Mouse (Mus musculus) ES-CJ7 (cell line): Measurements from ENCODE around the gene Sec14l1.
A peak's percentile ranks its signal among the peaks of the same experiment; 100 is the strongest.

Experiments used
- DNase-seq: peaks from one replicate; pipeline ENCODE4 v3.0.0; 2011; ENCODE audit warnings: low read depth, low spot score

Sec14l1 gene

GRCm38 (mm10) chr11:117179902-117180301, 64.9 kb downstream of the Sec14l1 start:
- peak; percentile 64 for DNase-seq

GRCm38 (mm10) chr11:117182808-117183207, 67.8 kb downstream of the Sec14l1 start:
- DNase-seq, result no peak

- DNase-seq, result no peak
Measured at GRCm38 (mm10) chr11:117183299-117183698, 68.3 kb downstream of the Sec14l1 start.

DNA sequence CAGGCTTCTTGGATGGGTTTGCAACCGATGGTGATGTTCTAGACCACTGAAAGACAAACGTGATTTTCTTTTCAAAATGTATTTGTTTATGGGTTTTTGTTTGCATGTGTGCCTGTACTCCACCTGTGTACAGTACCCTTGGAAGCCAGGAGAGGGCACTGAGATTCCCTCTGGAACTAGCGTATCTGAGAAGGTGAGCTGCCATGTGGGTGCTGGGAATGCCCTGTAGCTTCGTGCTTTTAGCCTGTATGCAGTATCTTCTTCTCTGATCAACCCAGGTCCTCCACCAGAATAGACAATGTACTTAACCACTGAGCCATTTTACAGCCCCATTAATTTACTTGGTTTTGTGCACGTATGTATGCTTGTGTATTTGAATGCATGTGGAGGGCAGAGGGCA, 68.9 kb downstream of the Sec14l1 start:
- peak; percentile 54 for DNase-seq

DNA sequence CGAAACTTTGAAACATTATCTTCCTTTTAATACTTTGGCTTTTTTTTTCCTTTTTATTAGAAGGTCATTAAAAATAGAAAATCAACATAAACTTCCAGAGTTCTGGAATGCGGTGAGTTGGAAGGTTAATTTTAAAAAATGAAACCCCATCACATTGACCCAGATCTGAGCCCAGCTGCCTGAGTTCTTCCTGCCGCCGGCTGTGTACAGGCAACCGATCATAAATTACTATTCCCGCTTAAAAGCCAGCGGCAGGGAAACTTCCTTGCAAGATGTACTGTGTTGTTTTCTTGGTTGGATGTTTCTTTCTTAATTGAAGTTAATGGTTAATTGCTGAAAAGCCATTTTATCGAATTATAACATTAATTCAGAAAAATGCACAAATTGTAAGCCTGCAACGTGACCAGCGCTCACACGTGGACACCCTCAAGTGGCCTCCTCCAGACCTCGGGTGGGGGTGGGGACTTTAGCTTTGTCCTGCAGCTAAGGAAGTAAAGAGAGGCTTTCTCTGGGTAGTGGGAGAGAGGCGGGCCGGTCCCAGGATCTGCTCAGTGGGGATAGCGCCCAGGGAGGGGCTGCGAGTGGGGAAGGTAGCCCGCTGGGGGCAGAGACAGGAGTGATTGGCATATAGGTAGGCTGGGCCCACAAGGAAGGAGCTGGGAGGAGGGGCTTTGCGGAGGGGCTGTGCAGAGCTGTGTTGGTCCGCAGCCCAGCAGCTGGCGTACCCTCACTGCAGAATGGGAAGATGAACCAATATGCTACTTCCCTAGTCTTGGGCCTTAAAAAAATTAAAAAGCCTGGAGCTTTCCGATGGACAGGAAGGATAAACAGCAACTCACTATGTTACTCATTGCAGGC, 70.3 kb downstream of the Sec14l1 start:
- no peak for DNase-seq

GRCm38 (mm10) chr11:117191524-117191923, 76.6 kb downstream of the Sec14l1 start:
- DNase-seq, result no peak

- DNase-seq, result no peak
Measured at GRCm38 (mm10) chr11:117194475-117194937, 79.5 kb downstream of the Sec14l1 start.

GRCm38 (mm10) chr11:117195616-117196015, 80.6 kb downstream of the Sec14l1 start:
- no peak for DNase-seq

DNA sequence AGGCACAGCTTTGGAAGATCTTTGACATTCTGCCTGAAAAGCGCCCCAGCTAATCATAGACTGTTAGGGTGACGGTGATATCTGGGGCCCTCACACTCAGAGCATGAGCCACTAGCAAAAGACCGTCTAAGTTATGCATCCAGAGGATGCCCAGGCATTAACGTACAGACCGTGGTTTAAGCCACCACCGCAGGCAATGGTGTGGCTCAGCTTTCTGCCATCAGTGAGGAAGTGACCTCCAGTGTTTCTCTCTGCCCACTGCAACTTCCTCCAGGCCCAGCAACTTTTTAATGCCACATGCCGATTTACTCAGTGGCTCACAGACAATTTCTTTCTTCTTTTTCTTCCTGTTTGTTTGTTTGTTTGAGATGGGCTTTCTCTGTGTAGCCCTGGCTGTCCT, 81.7 kb downstream of the Sec14l1 start:
- DNase-seq, result no peak

DNA sequence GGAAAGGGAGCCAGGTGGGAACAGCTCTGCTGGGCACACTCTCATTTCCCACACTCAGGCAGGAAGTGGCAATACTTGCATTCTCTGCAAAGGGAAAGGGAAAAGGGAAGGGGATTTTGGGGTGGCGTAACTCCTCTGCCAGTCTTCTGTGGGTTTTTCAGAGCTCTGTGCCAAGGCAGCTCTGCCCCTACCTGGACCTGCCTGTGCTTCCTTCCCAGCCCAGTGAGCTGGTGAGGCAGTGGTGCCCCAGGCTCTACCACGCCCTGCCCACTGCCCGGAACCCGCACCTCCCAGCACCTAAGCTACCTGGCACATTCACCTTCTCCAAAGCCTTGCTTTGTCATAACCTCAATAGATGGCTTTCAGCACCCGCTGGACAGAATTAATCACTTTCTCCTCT, 83.2 kb downstream of the Sec14l1 start:
- no peak for DNase-seq

DNA sequence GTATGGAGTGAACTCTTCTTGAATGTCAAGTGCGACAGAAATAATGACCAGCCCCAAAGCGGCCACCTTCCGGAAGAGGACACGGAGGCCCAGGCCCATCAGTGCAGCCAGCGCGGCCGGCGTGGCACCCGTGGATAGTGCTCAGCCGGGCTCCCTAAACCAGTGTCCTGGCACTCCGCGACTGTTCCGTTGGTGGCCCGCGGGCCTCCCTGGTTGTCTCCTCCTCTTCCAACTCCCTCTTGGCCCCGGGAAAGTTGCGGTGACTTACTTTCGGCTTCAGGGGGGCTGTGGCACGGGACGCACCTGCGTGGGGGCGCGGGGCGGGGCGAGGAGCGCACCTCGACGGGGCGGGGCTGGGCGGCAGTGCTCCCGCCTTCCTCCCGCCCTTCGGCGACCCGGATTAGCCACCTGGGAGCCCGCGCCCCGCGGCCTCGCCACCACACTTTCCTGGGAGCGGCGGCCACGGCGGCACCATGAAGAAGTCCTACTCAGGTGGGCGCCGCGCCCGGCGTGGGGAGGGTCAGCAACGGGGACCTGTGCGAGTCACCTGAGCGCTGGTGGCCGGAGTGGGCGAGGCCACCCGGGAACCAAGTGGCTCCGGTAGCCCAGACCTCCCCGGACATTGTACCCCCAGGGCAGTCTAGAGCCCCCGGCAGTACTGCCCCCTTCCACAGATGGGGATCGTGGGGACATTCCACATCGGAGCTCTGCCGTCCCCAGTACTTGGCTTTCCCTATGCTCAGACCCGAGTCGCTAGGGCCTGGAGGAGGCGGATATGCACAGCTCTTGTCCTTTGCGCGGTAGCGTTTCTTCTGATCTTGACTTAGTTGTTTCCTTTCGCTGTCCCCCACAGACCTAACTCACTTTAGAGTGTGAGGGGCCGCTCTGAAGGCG, 84.6 kb downstream of the Sec14l1 start, which contains the start of gene Sept9:
Gene Sept9, plus strand, starts transcription at position 380 of the 894 bp plus-strand sequence.
- DNase-seq, result no peak

- DNase-seq, result no peak
Measured at GRCm38 (mm10) chr11:117201846-117202245, 86.9 kb downstream of the Sec14l1 start.

GRCm38 (mm10) chr11:117204606-117205005, 89.6 kb downstream of the Sec14l1 start:
- DNase-seq, result no peak

- DNase-seq, result no peak
Measured at GRCm38 (mm10) chr11:117205042-117205441, 90.1 kb downstream of the Sec14l1 start.

DNA sequence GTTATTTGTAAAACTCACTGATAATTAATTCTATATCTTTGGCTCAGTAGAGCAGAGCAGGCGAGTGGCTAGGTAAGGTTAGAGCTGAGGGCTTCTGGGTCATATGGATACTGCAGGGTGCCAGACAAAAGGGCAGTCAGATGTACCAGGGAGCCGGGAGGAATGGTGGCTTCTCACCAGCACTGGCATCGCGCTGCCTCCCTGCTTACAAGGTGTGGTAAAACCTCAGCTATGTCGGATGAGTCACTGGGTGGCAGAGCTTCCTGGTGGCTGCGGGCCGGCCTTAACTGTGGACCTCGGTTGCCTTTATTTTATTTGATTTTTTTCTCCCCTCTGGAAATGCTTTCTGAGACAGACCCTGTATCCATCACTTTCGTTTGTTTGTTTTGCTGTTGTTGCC, 90.5 kb downstream of the Sec14l1 start:
- no peak for DNase-seq

GRCm38 (mm10) chr11:117207436-117207835, 92.5 kb downstream of the Sec14l1 start:
- DNase-seq, result peak; percentile 60

GRCm38 (mm10) chr11:117208151-117208673, 93.2 kb downstream of the Sec14l1 start:
- no peak for DNase-seq
